Mouse (Mus musculus): ENCODE data around the gene Slc17a9.
"Not testable (repeated sequence)": the region's sequence is repeated elsewhere in the genome, so short reads cannot be mapped to it uniquely, and the experiment has no call there.

Gene Slc17a9

GRCm38 (mm10) chr2:180710276-180711155 is 14.5 kb upstream of the Slc17a9 start:
- no peak for DNase-seq (ENCODE audit: low read depth, low spot score)

GRCm38 (mm10) chr2:180711527-180711926 is 13.5 kb upstream of the Slc17a9 start:
- DNase-seq (ENCODE audit: low read depth, low spot score), result no peak

GRCm38 (mm10) chr2:180712037-180712689 is 12.9 kb upstream of the Slc17a9 start:
- no peak for DNase-seq (ENCODE audit: low read depth, low spot score)

- DNase-seq (ENCODE audit: low read depth, low spot score), result not testable (repeated sequence)
Observed at GRCm38 (mm10) chr2:180722748-180723147, 2.3 kb upstream of the Slc17a9 start.

- no peak for DNase-seq (ENCODE audit: low read depth, low spot score)
Observed at GRCm38 (mm10) chr2:180723865-180724264, 1.2 kb upstream of the Slc17a9 start.

GRCm38 (mm10) chr2:180725414-180725778 is 333 bp downstream of the Slc17a9 start:
- DNase-seq (ENCODE audit: low read depth, low spot score), result no peak

GRCm38 (mm10) chr2:180725856-180726629 is 980 bp downstream of the Slc17a9 start:
- no peak for DNase-seq (ENCODE audit: low read depth, low spot score)

GRCm38 (mm10) chr2:180726658-180727442 is 1.8 kb downstream of the Slc17a9 start:
- no peak for DNase-seq (ENCODE audit: low read depth, low spot score)

- DNase-seq (ENCODE audit: low read depth, low spot score), result no peak
Observed at GRCm38 (mm10) chr2:180727613-180728021, 2.6 kb downstream of the Slc17a9 start.

GRCm38 (mm10) chr2:180731036-180731435 is 6.0 kb downstream of the Slc17a9 start:
- no peak for DNase-seq (ENCODE audit: low read depth, low spot score)

- no peak for DNase-seq (ENCODE audit: low read depth, low spot score)
Observed at GRCm38 (mm10) chr2:180731984-180732383, 6.9 kb downstream of the Slc17a9 start.

GRCm38 (mm10) chr2:180735232-180735631 is 10.2 kb downstream of the Slc17a9 start:
- DNase-seq (ENCODE audit: low read depth, low spot score), result no peak

- DNase-seq (ENCODE audit: low read depth, low spot score), result no peak
Observed at GRCm38 (mm10) chr2:180737984-180738383, 12.9 kb downstream of the Slc17a9 start.

- DNase-seq (ENCODE audit: low read depth, low spot score), result no peak
Observed at GRCm38 (mm10) chr2:180740349-180740748, 15.3 kb downstream of the Slc17a9 start.

GRCm38 (mm10) chr2:180741421-180741820 is 16.4 kb downstream of the Slc17a9 start:
- DNase-seq (ENCODE audit: low read depth, low spot score), result no peak

- no peak for DNase-seq (ENCODE audit: low read depth, low spot score)
Observed at GRCm38 (mm10) chr2:180742820-180743219, 17.8 kb downstream of the Slc17a9 start.

GRCm38 (mm10) chr2:180743321-180743720 is 18.3 kb downstream of the Slc17a9 start:
- DNase-seq (ENCODE audit: low read depth, low spot score), result no peak

- peak; percentile 52 for DNase-seq (ENCODE audit: low read depth, low spot score)
Observed at GRCm38 (mm10) chr2:180745248-180745927, 20.3 kb downstream of the Slc17a9 start.

GRCm38 (mm10) chr2:180746569-180747192 is 21.6 kb downstream of the Slc17a9 start:
- no peak for DNase-seq (ENCODE audit: low read depth, low spot score)

- DNase-seq (ENCODE audit: low read depth, low spot score), result no peak
Observed at GRCm38 (mm10) chr2:180748904-180749303, 23.8 kb downstream of the Slc17a9 start.

Data from brain, embryonic 18.5 days (tissue).